Mouse (Mus musculus) megakaryocyte, embryonic 14.5 days (primary cell): ENCODE measurements around the gene Ralgds.
"Not testable (repeated sequence)": the region's sequence is repeated elsewhere in the genome, so short reads cannot be mapped to it uniquely, and the experiment has no call there.

Source experiments
- FLI1 ChIP-seq: IDR thresholded peaks from 2 replicates; pipeline ENCODE4 v1.6.1; 2012; ENCODE audit warnings: low read length, inconsistent platforms, mixed read lengths
- GATA1 ChIP-seq: IDR thresholded peaks from 3 replicates; pipeline ENCODE4 v1.6.1; 2012; ENCODE audit warnings: mixed read lengths, low read length, inconsistent platforms, borderline replicate concordance

- not testable (repeated sequence) for TF ChIP-seq GATA1, FLI1
Observed at GRCm38 (mm10) chr2:28511600-28511999, 1.3 kb upstream of the Ralgds start.
